Mouse (Mus musculus) CD4-positive naive resting alpha-beta T cell, adult 76 days (primary cell): Measurements from ENCODE around the gene Syk. TPM values are rescaled to one million over a fixed set of nuclear protein-coding genes. Genes with fewer than 3 reads are reported as not detected.

Experiments
- total RNA-seq: library from RNA; stranded (reverse); gene quantifications from one replicate; pipeline ENCODE4 v1.2.4, GENCODE M21; 2023

The Syk gene
- 72.0 TPM for total RNA-seq

DNA sequence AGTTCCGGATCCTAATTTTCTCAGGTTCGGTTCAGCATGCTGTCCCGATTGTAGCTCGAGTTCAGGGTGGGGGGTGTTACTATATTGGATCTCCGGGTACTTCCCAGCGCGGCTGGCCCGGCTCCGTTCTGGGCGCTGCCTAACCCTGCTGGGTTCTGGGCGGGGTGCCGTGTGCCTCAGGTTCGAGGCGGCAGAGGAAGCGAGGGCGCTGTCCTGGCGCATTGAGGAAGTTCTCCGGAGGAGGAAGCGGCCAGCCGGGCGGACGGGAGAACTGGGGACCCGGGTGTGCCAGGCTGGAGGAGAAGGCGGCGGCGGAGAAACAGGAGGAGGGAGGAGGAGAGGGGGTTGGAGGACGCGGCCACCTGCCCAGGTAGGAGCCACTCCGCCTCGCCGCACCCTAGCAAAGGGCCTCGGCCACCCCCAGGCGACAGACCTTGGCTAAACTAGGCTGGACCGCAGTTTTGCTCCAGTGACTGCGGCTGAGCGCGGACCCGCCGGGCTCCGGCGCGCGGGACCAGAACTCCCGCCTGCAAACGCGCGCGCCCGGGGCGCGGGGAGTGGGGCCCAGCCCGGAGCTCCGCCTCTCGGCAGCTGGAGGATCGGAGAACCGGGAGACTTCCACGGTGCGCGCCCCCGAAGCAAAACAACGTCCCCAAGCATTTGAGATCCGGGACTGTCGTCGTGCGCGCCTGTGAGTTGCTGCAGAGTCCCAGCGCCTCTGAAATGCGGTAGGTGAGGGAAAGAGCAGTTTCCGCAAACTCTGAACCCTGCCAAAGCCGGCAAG, at the start of gene Syk:
Gene Syk, plus strand, starts transcription at position 296 of the 784 bp plus-strand sequence.

Other genes starting within 250 kb of the Syk start
- 0.18 TPM for gene Diras2, start 51.9 kb upstream of the Syk start, total RNA-seq